Mouse (Mus musculus): ENCODE measurements around the gene Eng.

The Eng gene

GRCm38 (mm10) chr2:32621517-32621859, 24.9 kb upstream of the Eng start, which contains the start of gene Ak1:
Gene Ak1 (plus strand): TSS chr2:32621758.
- DNase-seq (ENCODE audit: low spot score in 2 of 2) = no peak

- no peak for DNase-seq (ENCODE audit: low spot score in 2 of 2)
Observed at GRCm38 (mm10) chr2:32624111-32624748, 22.2 kb upstream of the Eng start.

GRCm38 (mm10) chr2:32625212-32625872, 21.1 kb upstream of the Eng start:
- no peak for DNase-seq (ENCODE audit: low spot score in 2 of 2)

- no peak for DNase-seq (ENCODE audit: low spot score in 2 of 2)
Observed at GRCm38 (mm10) chr2:32625873-32626694, 20.3 kb upstream of the Eng start.

GRCm38 (mm10) chr2:32627266-32628043, 18.9 kb upstream of the Eng start:
- DNase-seq (ENCODE audit: low spot score in 2 of 2) = no peak

- DNase-seq (ENCODE audit: low spot score in 2 of 2) = no peak
Observed at GRCm38 (mm10) chr2:32628044-32628550, 18.3 kb upstream of the Eng start.

GRCm38 (mm10) chr2:32628729-32629128, 17.7 kb upstream of the Eng start:
- DNase-seq (ENCODE audit: low spot score in 2 of 2) = no peak

- DNase-seq (ENCODE audit: low spot score in 2 of 2) = no peak
Observed at GRCm38 (mm10) chr2:32629276-32629976, 17.0 kb upstream of the Eng start.

- no peak for DNase-seq (ENCODE audit: low spot score in 2 of 2)
Observed at GRCm38 (mm10) chr2:32630036-32630435, 16.4 kb upstream of the Eng start.

- no peak for DNase-seq (ENCODE audit: low spot score in 2 of 2)
Observed at GRCm38 (mm10) chr2:32631046-32631445, 15.3 kb upstream of the Eng start.

- DNase-seq (ENCODE audit: low spot score in 2 of 2) = peak; percentile 74 to 82
Observed at GRCm38 (mm10) chr2:32631737-32632394, 14.5 kb upstream of the Eng start.

GRCm38 (mm10) chr2:32633660-32634059, 12.7 kb upstream of the Eng start:
- no peak for DNase-seq (ENCODE audit: low spot score in 2 of 2)

- no peak for DNase-seq (ENCODE audit: low spot score in 2 of 2)
Observed at GRCm38 (mm10) chr2:32634277-32635105, 11.9 kb upstream of the Eng start.

- DNase-seq (ENCODE audit: low spot score in 2 of 2) = no peak
Observed at GRCm38 (mm10) chr2:32636617-32637016, 9.8 kb upstream of the Eng start.

- DNase-seq (ENCODE audit: low spot score in 2 of 2) = peak; percentile 61 to 70
Observed at GRCm38 (mm10) chr2:32637778-32638281, 8.6 kb upstream of the Eng start.

- DNase-seq (ENCODE audit: low spot score in 2 of 2) = no peak
Observed at GRCm38 (mm10) chr2:32639632-32640031, 6.8 kb upstream of the Eng start.

- no peak for DNase-seq (ENCODE audit: low spot score in 2 of 2)
Observed at GRCm38 (mm10) chr2:32640550-32641051, 5.8 kb upstream of the Eng start.

- DNase-seq (ENCODE audit: low spot score in 2 of 2) = no peak
Observed at GRCm38 (mm10) chr2:32641810-32642209, 4.6 kb upstream of the Eng start.

- no peak for DNase-seq (ENCODE audit: low spot score in 2 of 2)
Observed at GRCm38 (mm10) chr2:32642813-32643212, 3.6 kb upstream of the Eng start.
